Mouse (Mus musculus) retina, adult 2 months (tissue): ENCODE results near the gene Prkce.

Experiments
- DNase-seq: peaks from one replicate; pipeline ENCODE4 v3.0.0-alpha.2; 2012; ENCODE audit warnings: low read depth, low spot score

Gene Prkce

GRCm38 (mm10) chr17:86509871-86510270 lies 342.3 kb downstream of the Prkce start:
- DNase-seq = no peak

- DNase-seq = no peak
Observed at GRCm38 (mm10) chr17:86514974-86515620, 347.5 kb downstream of the Prkce start.

GRCm38 (mm10) chr17:86516630-86517029 lies 349.0 kb downstream of the Prkce start:
- no peak for DNase-seq

- DNase-seq = no peak
Observed at GRCm38 (mm10) chr17:86518604-86519003, 351.0 kb downstream of the Prkce start.

GRCm38 (mm10) chr17:86521252-86521651 lies 353.7 kb downstream of the Prkce start:
- DNase-seq = peak; percentile 25

- no peak for DNase-seq
Observed at GRCm38 (mm10) chr17:86522649-86523048, 355.1 kb downstream of the Prkce start.

- no peak for DNase-seq
Observed at GRCm38 (mm10) chr17:86523374-86523773, 355.8 kb downstream of the Prkce start.

GRCm38 (mm10) chr17:86523843-86524242 lies 356.3 kb downstream of the Prkce start:
- no peak for DNase-seq

- DNase-seq = no peak
Observed at GRCm38 (mm10) chr17:86525075-86525474, 357.5 kb downstream of the Prkce start.

GRCm38 (mm10) chr17:86526016-86526415 lies 358.4 kb downstream of the Prkce start:
- no peak for DNase-seq

- no peak for DNase-seq
Observed at GRCm38 (mm10) chr17:86527298-86527697, 359.7 kb downstream of the Prkce start.

GRCm38 (mm10) chr17:86529003-86529402 lies 361.4 kb downstream of the Prkce start:
- DNase-seq = no peak

- no peak for DNase-seq
Observed at GRCm38 (mm10) chr17:86529411-86529810, 361.8 kb downstream of the Prkce start.

GRCm38 (mm10) chr17:86531231-86531630 lies 363.6 kb downstream of the Prkce start:
- no peak for DNase-seq

GRCm38 (mm10) chr17:86532783-86533548 lies 365.4 kb downstream of the Prkce start:
- DNase-seq = no peak

- no peak for DNase-seq
Observed at GRCm38 (mm10) chr17:86533549-86533851, 365.9 kb downstream of the Prkce start.

GRCm38 (mm10) chr17:86535096-86535495 lies 367.5 kb downstream of the Prkce start:
- DNase-seq = no peak

- peak; percentile 71 for DNase-seq
Observed at GRCm38 (mm10) chr17:86535827-86536656, 368.5 kb downstream of the Prkce start.

GRCm38 (mm10) chr17:86539881-86540430 lies 372.4 kb downstream of the Prkce start:
- DNase-seq = no peak

GRCm38 (mm10) chr17:86546529-86546928 lies 378.9 kb downstream of the Prkce start:
- DNase-seq = no peak

GRCm38 (mm10) chr17:86549128-86549527 lies 381.5 kb downstream of the Prkce start:
- DNase-seq = no peak

GRCm38 (mm10) chr17:86551561-86551960 lies 384.0 kb downstream of the Prkce start:
- DNase-seq = no peak
